Mouse (Mus musculus) liver, embryonic 14.5 days (tissue): Measurements from ENCODE around the gene Dnah17.

ENCODE experiments used
- CTCF ChIP-seq: IDR thresholded peaks from 2 replicates; pipeline ENCODE4 v1.5.1; 2016; ENCODE audit warnings: antibody characterized with exemption, low read depth, control low read depth
- EP300 ChIP-seq: IDR thresholded peaks from 2 replicates; pipeline ENCODE4 v1.6.1; 2016; ENCODE audit warnings: antibody characterized with exemption, low read depth

DNA sequence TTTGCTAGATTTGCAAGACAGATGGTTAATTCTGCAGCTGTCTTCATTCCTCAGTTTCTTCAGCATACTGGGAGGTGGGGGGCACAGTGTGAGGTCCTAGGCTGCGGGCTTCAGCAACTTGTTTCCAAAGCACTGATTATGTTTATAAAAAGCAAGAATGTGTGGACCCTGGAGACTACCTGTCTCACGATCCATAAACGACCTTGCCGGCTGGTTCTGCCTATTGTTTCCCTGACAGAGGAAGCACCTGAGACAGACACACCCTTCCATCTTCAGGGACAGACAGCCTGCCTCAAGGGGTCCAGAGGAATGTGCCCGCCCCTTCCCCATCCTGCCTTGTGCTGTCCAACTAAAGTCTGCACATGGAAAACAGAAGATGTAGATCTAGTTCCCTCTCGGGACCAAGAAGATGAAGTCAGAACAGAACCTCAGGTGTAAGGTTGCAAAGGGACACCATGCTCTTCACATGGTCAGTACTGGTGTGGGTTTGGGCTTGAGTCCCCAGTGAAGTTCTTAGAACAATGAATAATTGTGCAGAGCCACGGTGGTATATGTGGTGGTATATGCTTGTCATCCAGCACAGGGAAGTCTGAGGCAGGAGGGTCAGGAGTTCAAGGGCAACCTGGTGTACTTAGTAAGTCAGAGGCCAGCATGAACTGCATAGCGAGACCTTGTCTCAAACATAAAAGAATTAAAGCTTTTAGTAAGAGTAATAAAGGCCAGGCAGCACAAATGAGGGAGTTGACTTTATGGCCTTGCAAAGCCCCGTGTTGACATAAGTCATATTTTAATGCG, 10.5 kb upstream of the Dnah17 start:
- TF ChIP-seq CTCF = no peak
- TF ChIP-seq EP300 = no peak
